Mouse (Mus musculus): ENCODE measurements at regions not wholly inside any gene's neighbourhood (a gene's known extent, or its start where the extent isn't known, plus 50 kb on each side); places are given as distances from the start of the nearest gene placed in this dataset.
"Not testable (repeated sequence)": the region's sequence is repeated elsewhere in the genome, so short reads cannot be mapped to it uniquely, and the experiment has no call there.

GRCm38 (mm10) chr13:73034886-73035285, 225.4 kb upstream of the Irx4 start:
- peak in 1 of 2 experiments; percentile 3 for DNase-seq (ENCODE audit: low spot score in 2 of 2)

- peak in 1 of 2 experiments; percentile 5 for DNase-seq (ENCODE audit: low spot score in 2 of 2)
Observed at GRCm38 (mm10) chr13:73035336-73035940, 224.8 kb upstream of the Irx4 start.

- DNase-seq (ENCODE audit: low spot score in 2 of 2), result no peak
Observed at GRCm38 (mm10) chr13:73039731-73040130, 220.5 kb upstream of the Irx4 start.

GRCm38 (mm10) chr13:73041233-73042040, 218.8 kb upstream of the Irx4 start:
- no peak for DNase-seq (ENCODE audit: low spot score in 2 of 2)

GRCm38 (mm10) chr13:73069840-73070530, 190.3 kb upstream of the Irx4 start:
- no peak for DNase-seq (ENCODE audit: low spot score in 2 of 2)

GRCm38 (mm10) chr13:73070531-73070908, 189.8 kb upstream of the Irx4 start:
- DNase-seq (ENCODE audit: low spot score in 2 of 2), result no peak

GRCm38 (mm10) chr13:73071032-73071431, 189.2 kb upstream of the Irx4 start:
- DNase-seq (ENCODE audit: low spot score in 2 of 2), result no peak

- no peak for DNase-seq (ENCODE audit: low spot score in 2 of 2)
Observed at GRCm38 (mm10) chr13:73071854-73072852, 188.1 kb upstream of the Irx4 start.

- no peak for DNase-seq (ENCODE audit: low spot score in 2 of 2)
Observed at GRCm38 (mm10) chr13:73077866-73078430, 182.3 kb upstream of the Irx4 start.

GRCm38 (mm10) chr13:73087815-73088214, 172.5 kb upstream of the Irx4 start:
- DNase-seq (ENCODE audit: low spot score in 2 of 2), result not testable (repeated sequence)

GRCm38 (mm10) chr13:73091886-73092285, 168.4 kb upstream of the Irx4 start:
- DNase-seq (ENCODE audit: low spot score in 2 of 2), result no peak

GRCm38 (mm10) chr13:73097502-73097901, 162.8 kb upstream of the Irx4 start:
- DNase-seq (ENCODE audit: low spot score in 2 of 2), result no peak

- no peak for DNase-seq (ENCODE audit: low spot score in 2 of 2)
Observed at GRCm38 (mm10) chr13:73099407-73099806, 160.9 kb upstream of the Irx4 start.

GRCm38 (mm10) chr13:73107250-73107993, 152.9 kb upstream of the Irx4 start:
- DNase-seq (ENCODE audit: low spot score in 2 of 2), result no peak

GRCm38 (mm10) chr13:73116822-73117632, 143.3 kb upstream of the Irx4 start:
- peak; percentile 22 to 66 for DNase-seq (ENCODE audit: low spot score in 2 of 2)

GRCm38 (mm10) chr13:73117633-73118076, 142.6 kb upstream of the Irx4 start:
- peak; percentile 21 to 56 for DNase-seq (ENCODE audit: low spot score in 2 of 2)

GRCm38 (mm10) chr13:73122945-73123344, 137.3 kb upstream of the Irx4 start:
- no peak for DNase-seq (ENCODE audit: low spot score in 2 of 2)

- no peak for DNase-seq (ENCODE audit: low spot score in 2 of 2)
Observed at GRCm38 (mm10) chr13:73131270-73131669, 129.0 kb upstream of the Irx4 start.

- DNase-seq (ENCODE audit: low spot score in 2 of 2), result no peak
Observed at GRCm38 (mm10) chr13:73132746-73133145, 127.5 kb upstream of the Irx4 start.
